Mouse (Mus musculus): ENCODE measurements around the gene Nktr. TPM values are rescaled to one million over a fixed set of nuclear protein-coding genes. Genes with fewer than 3 reads are reported as not detected.

Gene Nktr
- 23.0 and 29.5 TPM in 2 replicates for polyA plus RNA-seq (2015; fragmentation: Nextera tagmentation; extraction: Ambion mirVana)

GRCm38 (mm10) chr9:121718792-121719318, at the start of gene Nktr:
Gene Nktr (plus strand): TSS chr9:121719169.

DNA sequence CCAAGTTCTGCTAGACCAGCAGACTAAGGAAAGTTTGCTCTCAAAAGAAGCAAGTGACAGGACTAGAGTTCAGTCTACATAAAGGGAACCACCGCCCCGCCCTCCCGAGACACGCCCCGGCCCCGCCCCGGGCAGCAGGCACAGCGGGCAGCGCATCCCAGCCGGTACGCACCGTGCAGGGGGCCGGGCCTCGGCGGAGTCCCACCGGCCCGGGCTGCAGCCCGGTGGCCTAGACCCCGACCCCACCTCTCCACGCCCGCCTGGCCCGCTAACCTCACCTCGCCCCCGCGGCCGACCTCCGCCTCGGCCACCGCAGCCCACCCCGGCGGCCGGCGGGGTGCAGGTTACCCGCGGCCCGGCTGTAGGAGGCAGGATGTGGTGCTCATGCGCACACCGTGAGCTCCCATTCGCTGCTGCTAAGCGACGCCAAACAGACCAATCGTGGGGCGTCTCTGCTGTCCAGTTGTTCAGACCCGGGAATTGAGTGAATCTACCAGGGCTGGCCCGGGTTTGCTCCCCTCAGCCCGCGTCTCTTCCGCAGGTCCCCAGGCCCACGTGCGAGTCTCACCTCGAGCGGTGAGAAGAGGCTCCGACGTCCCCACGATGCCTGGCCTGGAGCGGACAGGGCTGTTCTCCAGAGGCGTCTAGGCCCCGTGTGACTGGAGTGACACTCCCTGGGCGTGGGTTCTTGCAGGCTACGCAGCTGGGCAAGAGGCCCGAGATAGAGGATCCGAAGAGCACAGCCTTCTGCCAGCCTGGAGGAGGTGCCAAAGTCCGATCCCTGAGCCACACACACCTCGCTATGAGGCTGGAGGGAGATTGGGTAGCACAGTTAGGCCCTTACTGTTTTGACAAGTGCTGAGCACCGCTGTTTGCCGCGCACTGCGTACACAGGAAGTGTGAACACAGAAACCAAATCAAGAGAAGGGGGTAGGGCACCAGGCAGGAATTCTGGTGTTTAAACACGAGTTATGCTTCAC, 14.0 kb upstream of the Nktr start, which contains the start of gene Sec22c:
TSS of gene Sec22c (minus strand) at position 845 of the 980 bp plus-strand sequence.

GRCm38 (mm10) chr9:121709898-121710583, 8.9 kb upstream of the Nktr start, which contains the start of gene Ss18l2:
Gene Ss18l2 (plus strand): TSS chr9:121710329.

GRCm38 (mm10) chr9:121759091-121760081, 40.4 kb downstream of the Nktr start, which contains the start of gene Zfp651:
Gene Zfp651 (plus strand): TSS chr9:121759330.

DNA sequence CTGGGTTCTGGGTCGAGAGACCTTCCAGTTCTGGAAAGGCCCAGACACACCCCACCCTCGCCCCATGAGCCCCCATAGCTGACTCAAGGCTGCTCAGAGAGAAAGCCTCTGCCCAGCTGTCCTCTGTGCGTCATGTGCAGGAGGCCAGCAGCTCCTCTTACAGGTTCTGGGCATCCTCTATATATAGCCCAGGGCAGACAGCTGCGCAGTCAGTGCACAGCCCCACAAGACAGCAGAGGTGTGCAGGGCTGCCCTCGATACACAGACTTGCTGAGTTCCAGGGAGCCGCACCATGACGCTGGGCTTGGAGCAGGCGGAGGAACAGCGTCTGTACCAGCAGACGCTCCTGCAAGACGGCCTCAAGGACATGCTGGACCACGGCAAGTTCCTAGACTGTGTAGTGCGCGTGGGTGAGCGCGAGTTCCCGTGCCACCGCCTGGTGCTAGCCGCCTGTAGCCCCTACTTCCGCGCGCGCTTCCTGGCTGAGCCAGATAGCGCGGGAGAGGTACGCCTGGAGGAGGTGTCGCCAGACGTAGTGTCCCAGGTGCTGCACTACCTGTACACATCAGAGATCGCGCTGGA, 58.6 kb downstream of the Nktr start, which contains the start of gene Klhl40:
TSS of gene Klhl40 (plus strand) at position 124 of the 582 bp plus-strand sequence.

DNA sequence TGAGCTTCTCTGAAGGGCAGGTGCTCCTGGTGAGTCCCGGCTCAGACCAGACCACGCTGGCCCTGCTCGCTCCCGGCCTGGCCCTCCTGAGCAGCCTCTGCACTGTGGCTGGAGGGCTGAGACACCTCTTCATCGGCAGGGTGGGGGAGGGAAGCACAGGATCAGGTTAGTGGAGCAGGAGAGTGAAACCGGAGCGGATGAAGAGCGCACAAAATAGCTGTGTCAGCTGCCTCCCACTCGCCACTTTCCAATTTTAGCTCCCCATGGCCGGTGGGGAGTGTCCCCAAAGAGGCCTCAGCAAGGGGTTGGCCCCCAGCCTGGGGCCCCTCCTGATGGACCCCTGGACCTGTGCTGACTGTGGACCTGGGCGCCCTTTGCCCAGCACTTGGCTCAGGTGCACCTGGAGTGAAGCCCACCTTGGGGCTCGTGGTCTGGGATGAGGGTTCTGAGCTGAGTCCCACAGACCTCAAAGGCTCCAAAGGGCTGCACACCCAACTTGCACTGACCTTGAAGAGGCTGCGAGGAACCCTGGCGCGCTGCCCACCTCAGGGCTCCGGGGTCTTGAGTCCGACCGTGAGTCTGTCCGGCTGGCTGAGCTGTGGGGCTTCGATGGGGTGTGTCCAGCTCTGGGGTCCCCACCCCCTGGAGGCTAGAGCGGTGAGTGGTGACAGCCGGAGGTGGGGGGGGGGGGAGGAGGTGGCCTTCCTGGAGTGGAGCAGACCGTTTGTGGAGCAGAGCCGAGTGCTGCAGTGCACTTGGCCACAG, 73.0 kb downstream of the Nktr start, which contains the start of gene Hhatl:
TSS of gene Hhatl (minus strand) at position 751 of the 765 bp plus-strand sequence.

Other genes starting within 250 kb of the Nktr start
- not detected in 2 replicates for gene Cck, start 223.5 kb upstream of the Nktr start, polyA plus RNA-seq (2015; fragmentation: Nextera tagmentation; extraction: Ambion mirVana)
- 0.33 TPM in 1 of 2 replicates, not detected in the other for gene Lyzl4, start 77.1 kb upstream of the Nktr start, polyA plus RNA-seq (2015; fragmentation: Nextera tagmentation; extraction: Ambion mirVana)
- gene Vipr1, start 76.5 kb upstream of the Nktr start, polyA plus RNA-seq (2015; fragmentation: Nextera tagmentation; extraction: Ambion mirVana): 0.06 and 0.22 TPM in 2 replicates
- 4.9 and 5.5 TPM in 2 replicates for gene Sec22c, start 13.7 kb upstream of the Nktr start, polyA plus RNA-seq (2015; fragmentation: Nextera tagmentation; extraction: Ambion mirVana)
- gene Ss18l2, start 8.8 kb upstream of the Nktr start, polyA plus RNA-seq (2015; fragmentation: Nextera tagmentation; extraction: Ambion mirVana): 170 and 246 TPM in 2 replicates
- 21.6 and 22.9 TPM in 2 replicates for gene Zfp651, start 40.2 kb downstream of the Nktr start, polyA plus RNA-seq (2015; fragmentation: Nextera tagmentation; extraction: Ambion mirVana)
- gene Klhl40, start 58.4 kb downstream of the Nktr start, polyA plus RNA-seq (2015; fragmentation: Nextera tagmentation; extraction: Ambion mirVana): 0.46 and 1.4 TPM in 2 replicates
- gene Hhatl, start 73.3 kb downstream of the Nktr start, polyA plus RNA-seq (2015; fragmentation: Nextera tagmentation; extraction: Ambion mirVana): 0.22 and 0.43 TPM in 2 replicates
- 0.43 and 0.99 TPM in 2 replicates for gene Ccdc13, start 120.3 kb downstream of the Nktr start, polyA plus RNA-seq (2015; fragmentation: Nextera tagmentation; extraction: Ambion mirVana)
- gene Higd1a, start 139.2 kb downstream of the Nktr start, polyA plus RNA-seq (2015; fragmentation: Nextera tagmentation; extraction: Ambion mirVana): 116 and 152 TPM in 2 replicates
- 1.0 and 1.2 TPM in 2 replicates for gene Ackr2, start 179.2 kb downstream of the Nktr start, polyA plus RNA-seq (2015; fragmentation: Nextera tagmentation; extraction: Ambion mirVana)
- gene Cyp8b1, start 197.1 kb downstream of the Nktr start, polyA plus RNA-seq (2015; fragmentation: Nextera tagmentation; extraction: Ambion mirVana): 3.2 and 4.2 TPM in 2 replicates
- gene Fam198a, start 231.8 kb downstream of the Nktr start, polyA plus RNA-seq (2015; fragmentation: Nextera tagmentation; extraction: Ambion mirVana): 2.3 and 2.5 TPM in 2 replicates